Mouse (Mus musculus) kidney, postnatal 25 days (tissue): ENCODE measurements around the gene Slc5a5.

Experiments used
- DNase-seq, 2 experiments: peaks; one replicate each; pipeline ENCODE4 v3.0.0; 2021; ENCODE audit warnings: mixed read lengths in 2 of 2

Gene Slc5a5

GRCm38 (mm10) chr8:70852595-70853231 lies 39.8 kb downstream of the Slc5a5 start:
- no peak for DNase-seq

GRCm38 (mm10) chr8:70851837-70852236 lies 40.7 kb downstream of the Slc5a5 start:
- DNase-seq = no peak

- DNase-seq = no peak
These were observed 41.6 kb downstream of the Slc5a5 start for GRCm38 (mm10) chr8:70850947-70851346.

GRCm38 (mm10) chr8:70850132-70850845 lies 42.3 kb downstream of the Slc5a5 start:
- no peak for DNase-seq

GRCm38 (mm10) chr8:70849333-70849990 lies 43.1 kb downstream of the Slc5a5 start:
- no peak for DNase-seq

- DNase-seq = no peak
These were observed 46.0 kb downstream of the Slc5a5 start for GRCm38 (mm10) chr8:70846371-70847154.

GRCm38 (mm10) chr8:70845108-70845507 lies 47.4 kb downstream of the Slc5a5 start:
- no peak for DNase-seq

GRCm38 (mm10) chr8:70844523-70844922 lies 48.0 kb downstream of the Slc5a5 start:
- peak; percentile 90 to 96 for DNase-seq

GRCm38 (mm10) chr8:70843941-70844340 lies 48.6 kb downstream of the Slc5a5 start:
- DNase-seq = no peak

- DNase-seq = no peak
These were observed 49.3 kb downstream of the Slc5a5 start for GRCm38 (mm10) chr8:70843214-70843773.

GRCm38 (mm10) chr8:70842484-70842883 lies 50.1 kb downstream of the Slc5a5 start:
- no peak for DNase-seq

GRCm38 (mm10) chr8:70841147-70842072 lies 51.1 kb downstream of the Slc5a5 start:
- peak; percentile 90 to 96 for DNase-seq

- peak; percentile 78 to 87 for DNase-seq
These were observed 52.0 kb downstream of the Slc5a5 start for GRCm38 (mm10) chr8:70840590-70840989.

GRCm38 (mm10) chr8:70839408-70840351 lies 52.9 kb downstream of the Slc5a5 start, which contains the start of gene Arrdc2:
Gene Arrdc2 (minus strand): TSS chr8:70839720.
- DNase-seq = peak; percentile 100

- peak in 1 of 2 experiments; percentile 35 for DNase-seq
These were observed 53.7 kb downstream of the Slc5a5 start for GRCm38 (mm10) chr8:70838654-70839407.

GRCm38 (mm10) chr8:70836666-70837065 lies 55.9 kb downstream of the Slc5a5 start:
- DNase-seq = no peak

GRCm38 (mm10) chr8:70834071-70834470 lies 58.5 kb downstream of the Slc5a5 start:
- no peak for DNase-seq

- peak; percentile 61 to 85 for DNase-seq
These were observed 59.0 kb downstream of the Slc5a5 start for GRCm38 (mm10) chr8:70833520-70833919.

GRCm38 (mm10) chr8:70833018-70833482 lies 59.5 kb downstream of the Slc5a5 start:
- DNase-seq = peak; percentile 52 to 72
